Mouse (Mus musculus) adrenal gland, postnatal 36 days (tissue): ENCODE data around the gene Olfr888. TPM values are rescaled to one million over a fixed set of nuclear protein-coding genes. Genes with fewer than 3 reads are reported as not detected.

ENCODE experiments used
- DNase-seq, 2 experiments: peaks; one replicate each; pipeline ENCODE4 v3.0.0; 2021; ENCODE audit warnings: mixed read lengths in 1 of 2
- long read RNA-seq, 2 experiments: library from polyadenylated mRNA; stranded (forward); transcript quantifications; one replicate each; pipeline ENCODE4 v2.0.0; 2021; ENCODE audit warnings: borderline sequencing depth in 2 of 2
- total RNA-seq, 2 experiments: library from RNA; stranded (reverse); gene quantifications; 2 replicates each; pipeline ENCODE4 v1.2.3; 2021

Olfr888 gene
- not detected for total RNA-seq
- long read RNA-seq, experiment 1: 0 reads
- long read RNA-seq, experiment 2: 0 reads

DNA sequence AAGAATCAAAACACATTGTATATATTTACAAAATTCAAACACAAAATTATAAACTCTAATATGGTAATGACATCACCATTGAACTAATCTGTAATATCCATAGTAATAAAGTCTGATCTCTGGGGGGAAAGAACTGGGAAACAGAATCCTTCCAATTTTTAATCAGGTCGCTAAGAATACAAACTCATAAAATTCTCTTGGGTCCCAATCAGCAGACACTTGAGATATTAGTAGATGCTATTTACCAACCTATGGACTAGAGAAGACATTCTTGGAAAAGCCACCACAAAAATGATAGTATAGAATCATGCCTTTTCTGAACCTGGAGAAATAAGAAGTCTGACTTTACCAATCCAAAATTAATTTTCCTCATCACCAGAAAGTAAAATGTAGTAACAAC lies at the start of gene Olfr888:
Gene Olfr888, plus strand, starts transcription at position 301 of the 400 bp plus-strand sequence.
- DNase-seq: no peak

GRCm38 (mm10) chr9:38061022-38061421 lies 46.9 kb upstream of the Olfr888 start, which contains the start of gene Olfr885:
Gene Olfr885 (plus strand): TSS chr9:38061322.
- no peak for DNase-seq

- no peak for DNase-seq
Observed at GRCm38 (mm10) chr9:38083772-38084171, 24.2 kb upstream of the Olfr888 start, which contains the start of gene Olfr887. Gene Olfr887 (plus strand): TSS chr9:38084072.

- no peak for DNase-seq
Observed at GRCm38 (mm10) chr9:38114898-38115297, 7.0 kb downstream of the Olfr888 start, which contains the start of gene Olfr889. Gene Olfr889 (plus strand): TSS chr9:38115198.

DNA sequence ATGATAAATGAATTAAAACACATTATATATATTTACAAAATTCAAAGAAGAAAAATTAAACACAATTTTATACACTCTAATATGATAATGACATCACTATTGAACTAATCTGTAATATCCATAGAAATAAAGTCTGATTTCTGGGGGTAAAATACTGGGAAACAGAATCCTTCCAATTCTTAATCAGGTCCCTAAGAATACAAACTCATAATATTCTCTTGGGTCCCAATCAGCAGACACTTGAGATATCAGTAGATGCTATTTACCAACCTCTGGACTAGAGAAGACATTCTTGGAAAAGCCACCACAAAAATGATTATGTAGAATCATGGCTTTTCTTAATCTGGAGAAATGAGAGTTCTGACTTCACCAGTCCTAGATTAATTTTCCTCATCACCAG lies 34.3 kb downstream of the Olfr888 start, which contains the start of gene Olfr890:
Gene Olfr890, plus strand, starts transcription at position 301 of the 400 bp plus-strand sequence.
- no peak for DNase-seq

Other genes starting within 250 kb of the Olfr888 start
- not detected for gene Olfr145, start 211.4 kb upstream of the Olfr888 start, total RNA-seq
- gene Olfr878, start 190.3 kb upstream of the Olfr888 start, total RNA-seq: not detected
- not detected for gene Olfr881, start 116.3 kb upstream of the Olfr888 start, total RNA-seq
- gene Olfr883, start 82.3 kb upstream of the Olfr888 start, total RNA-seq: not detected
- gene Olfr884, start 61.6 kb upstream of the Olfr888 start, total RNA-seq: not detected
- gene Olfr885, start 46.8 kb upstream of the Olfr888 start, total RNA-seq: not detected
- not detected for gene Olfr887, start 24.1 kb upstream of the Olfr888 start, total RNA-seq
- under 1 TPM; 0.13 to 0.66 TPM for gene Olfr889, start 7.1 kb downstream of the Olfr888 start, total RNA-seq
- not detected for gene Olfr890, start 34.4 kb downstream of the Olfr888 start, total RNA-seq
- not detected for gene Olfr891, start 72.7 kb downstream of the Olfr888 start, total RNA-seq
- not detected for gene Olfr893, start 100.2 kb downstream of the Olfr888 start, total RNA-seq
- not detected for gene Olfr894, start 109.9 kb downstream of the Olfr888 start, total RNA-seq
- not detected for gene Olfr143, start 144.6 kb downstream of the Olfr888 start, total RNA-seq
- gene Olfr895, start 159.7 kb downstream of the Olfr888 start, total RNA-seq: not detected
- gene Olfr896-ps1, start 183.0 kb downstream of the Olfr888 start, total RNA-seq: not detected
- not detected for gene Olfr25, start 220.9 kb downstream of the Olfr888 start, total RNA-seq
- gene Olfr898, start 240.3 kb downstream of the Olfr888 start, total RNA-seq: not detected